Comparison of ENCODE assay signal across 10 mouse cellular contexts in the genomic region with DNA sequence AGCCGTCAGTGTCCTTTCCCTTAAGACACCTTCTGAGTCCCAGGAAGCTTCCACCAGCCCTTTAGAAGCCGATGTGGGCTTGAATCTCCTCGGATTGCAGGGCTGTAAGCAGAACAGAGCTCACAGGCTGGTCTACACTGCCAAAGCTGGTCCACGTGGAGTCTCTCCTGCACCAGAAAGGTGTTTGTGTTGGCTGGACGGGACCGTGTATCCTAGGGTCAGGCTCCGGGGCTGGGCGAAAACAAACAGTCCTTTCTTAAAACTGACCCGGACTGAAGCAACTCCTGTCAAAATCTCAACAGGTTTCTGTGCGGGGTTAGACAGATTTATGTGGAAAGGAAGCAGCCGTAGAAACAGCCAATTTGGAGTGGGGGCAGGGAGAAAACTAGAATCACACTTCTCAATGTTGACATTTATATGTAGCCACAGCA. TPM values are rescaled to one million over a fixed set of nuclear protein-coding genes. Genes with fewer than 3 reads are reported as not detected.
DNase-seq lines count a peak whose midpoint lies in the region; ATAC-seq and TF ChIP-seq lines count a peak whose summit lies in the region.
"Had no signal": no experiment of that assay in that cellular context is flagged by ENCODE, and none has a peak within 500 bp of the region (broad histone marks: within the 10 kb centered on the region; RNA-seq: fewer than 3 reads in every experiment).

No protein-coding gene starts in this region.

- H3K4me3 ChIP-seq in heart, embryonic 13.5 days: no peak overlapping the region
- no peak overlapping the region for H3K4me3 ChIP-seq in heart, embryonic 12.5 days
- peak overlapping the region; percentile 51 for H3K4me3 ChIP-seq in E14TG2a.4 (replicated peaks; ENCODE audit: low read length)
- H3K4me3 ChIP-seq in kidney, embryonic 15.5 days (replicated peaks): no peak overlapping the region
- H3K4me3 ChIP-seq in lung, postnatal 0 days (ENCODE audit: low read depth, low read length): no peak overlapping the region; the same call in 1 of the 2 replicates
- no peak overlapping the region for H3K4me3 ChIP-seq in midbrain, postnatal 0 days (ENCODE audit: low read depth, low read length)
- H3K4me3 ChIP-seq: hindbrain, embryonic 15.5 days; midbrain, embryonic 15.5 days had no signal

- H3K27ac ChIP-seq in heart, embryonic 13.5 days (replicated peaks): peak overlapping the region; percentile 39
- H3K27ac ChIP-seq in heart, embryonic 12.5 days (ENCODE audit: poor library complexity, severe bottlenecking): no peak overlapping the region
- H3K27ac ChIP-seq in kidney, embryonic 15.5 days: peak overlapping the region; percentile 67
- H3K27ac ChIP-seq in lung, postnatal 0 days (ENCODE audit: low read length): peak overlapping the region; percentile 74
- no peak overlapping the region for H3K27ac ChIP-seq in midbrain, postnatal 0 days (ENCODE audit: low read depth, low read length)
- H3K27ac ChIP-seq: hindbrain, embryonic 15.5 days; midbrain, embryonic 15.5 days had no signal

- peak; percentile 34 for DNase-seq in lung, postnatal 0 days (ENCODE audit: low spot score)
- no peak for DNase-seq in midbrain, postnatal 0 days (ENCODE audit: low spot score)
- no peak for DNase-seq in urinary bladder, postnatal 36 days (ENCODE audit: low spot score in 2 of 2)

- no peaks in the 10 kb centered on the region for H3K27me3 ChIP-seq in heart, embryonic 13.5 days (replicated peaks)
- H3K27me3 ChIP-seq in heart, embryonic 12.5 days (replicated peaks): no peaks in the 10 kb centered on the region
- H3K27me3 ChIP-seq in E14TG2a.4 (ENCODE audit: insufficient read depth, low read length): peaks cover 3% of the 10 kb centered on the region; the same call in 1 of the 2 replicates
- H3K27me3 ChIP-seq in kidney, embryonic 15.5 days: peaks cover 4% of the 10 kb centered on the region; the same call in 1 of the 2 replicates
- no peaks in the 10 kb centered on the region for H3K27me3 ChIP-seq in lung, postnatal 0 days (replicated peaks; ENCODE audit: insufficient read depth, low read length)
- H3K27me3 ChIP-seq in midbrain, postnatal 0 days (ENCODE audit: insufficient read depth, low read length): no peaks in the 10 kb centered on the region
- H3K27me3 ChIP-seq: hindbrain, embryonic 15.5 days; midbrain, embryonic 15.5 days had no signal

- no peak for ATAC-seq in heart, embryonic 13.5 days (ENCODE audit: extremely low read depth, insufficient number of reproducible peaks, low FRiP score, low TSS enrichment)
- ATAC-seq in heart, embryonic 12.5 days (ENCODE audit: insufficient number of reproducible peaks, low FRiP score): no peak
- no peak for ATAC-seq in kidney, embryonic 15.5 days (replicated peaks; ENCODE audit: low FRiP score)
- no peak for ATAC-seq in lung, postnatal 0 days
- no peak for ATAC-seq in midbrain, postnatal 0 days (ENCODE audit: low FRiP score)
- no peak for ATAC-seq in cerebellum, adult (ENCODE audit: insufficient number of reproducible peaks, low FRiP score, low TSS enrichment)
- ATAC-seq: midbrain, embryonic 15.5 days had no signal

- H3K4me2 ChIP-seq in heart, embryonic 13.5 days: peak overlapping the region; percentile 28
- no peak overlapping the region for H3K4me2 ChIP-seq in heart, embryonic 12.5 days
- peak overlapping the region; percentile 39 for H3K4me2 ChIP-seq in kidney, embryonic 15.5 days
- H3K4me2 ChIP-seq in lung, postnatal 0 days (replicated peaks; ENCODE audit: low read depth, low read length): peak overlapping the region; percentile 27; the same call in 1 of the 2 replicates
- H3K4me2 ChIP-seq in midbrain, postnatal 0 days (ENCODE audit: low read depth, low read length, poor library complexity, severe bottlenecking): no peak overlapping the region
- H3K4me2 ChIP-seq: hindbrain, embryonic 15.5 days; midbrain, embryonic 15.5 days had no signal

- H3K4me1 ChIP-seq in heart, embryonic 13.5 days: peaks cover 22% of the 10 kb centered on the region
- H3K4me1 ChIP-seq in heart, embryonic 12.5 days (replicated peaks): peaks cover 27% of the 10 kb centered on the region
- H3K4me1 ChIP-seq in E14TG2a.4 (replicated peaks; ENCODE audit: low read depth, low read length): peaks cover 37% of the 10 kb centered on the region
- H3K4me1 ChIP-seq in kidney, embryonic 15.5 days: peaks cover 13% of the 10 kb centered on the region; the same call in 1 of the 2 replicates
- no peaks in the 10 kb centered on the region; the same call in 1 of the 2 replicates for H3K4me1 ChIP-seq in lung, postnatal 0 days (ENCODE audit: insufficient read depth, low read depth, low read length)
- no peaks in the 10 kb centered on the region for H3K4me1 ChIP-seq in midbrain, postnatal 0 days (ENCODE audit: insufficient read depth, low read length)

- no peaks in the 10 kb centered on the region for H3K36me3 ChIP-seq in heart, embryonic 13.5 days
- H3K36me3 ChIP-seq in heart, embryonic 12.5 days: no peaks in the 10 kb centered on the region
- no peaks in the 10 kb centered on the region for H3K36me3 ChIP-seq in E14TG2a.4 (ENCODE audit: insufficient read depth, low read length)
- H3K36me3 ChIP-seq in kidney, embryonic 15.5 days: no peaks in the 10 kb centered on the region
- no peaks in the 10 kb centered on the region for H3K36me3 ChIP-seq in lung, postnatal 0 days (ENCODE audit: insufficient read depth, low read length)
- H3K36me3 ChIP-seq in midbrain, postnatal 0 days (ENCODE audit: insufficient read depth, low read length): no peaks in the 10 kb centered on the region
- H3K36me3 ChIP-seq: hindbrain, embryonic 15.5 days; midbrain, embryonic 15.5 days had no signal

- H3K9me3 ChIP-seq in heart, embryonic 13.5 days: no peaks in the 10 kb centered on the region
- no peaks in the 10 kb centered on the region for H3K9me3 ChIP-seq in heart, embryonic 12.5 days (replicated peaks)
- no peaks in the 10 kb centered on the region for H3K9me3 ChIP-seq in E14TG2a.4 (ENCODE audit: low read length)
- no peaks in the 10 kb centered on the region for H3K9me3 ChIP-seq in kidney, embryonic 15.5 days (replicated peaks)
- no peaks in the 10 kb centered on the region for H3K9me3 ChIP-seq in lung, postnatal 0 days (ENCODE audit: low read length)
- no peaks in the 10 kb centered on the region for H3K9me3 ChIP-seq in midbrain, postnatal 0 days (ENCODE audit: low read length)
- H3K9me3 ChIP-seq: hindbrain, embryonic 15.5 days; midbrain, embryonic 15.5 days had no signal

- TF ChIP-seq EP300 in lung, postnatal 0 days (IDR thresholded peaks at IDR 0.05): no peak

- TF ChIP-seq CTCF in E14TG2a.4 (conservative IDR thresholded peaks at IDR 0.05; ENCODE audit: low read length): no peak
- no peak for TF ChIP-seq CTCF in lung, postnatal 0 days (IDR thresholded peaks at IDR 0.05)
- no peak for TF ChIP-seq CTCF in midbrain, postnatal 0 days (IDR thresholded peaks at IDR 0.05)

- H3K9ac ChIP-seq in heart, embryonic 13.5 days: 0 out of 2 replicates have a peak overlapping the region, but pooled peaks have one; percentile 37
- no peak overlapping the region for H3K9ac ChIP-seq in heart, embryonic 12.5 days
- H3K9ac ChIP-seq in kidney, embryonic 15.5 days: no peak overlapping the region
- H3K9ac ChIP-seq in lung, postnatal 0 days (replicated peaks; ENCODE audit: low read depth): no peak overlapping the region
- no peak overlapping the region for H3K9ac ChIP-seq in midbrain, postnatal 0 days (replicated peaks; ENCODE audit: low read length, poor library complexity, severe bottlenecking)
- H3K9ac ChIP-seq: hindbrain, embryonic 15.5 days; midbrain, embryonic 15.5 days had no signal

- 50% methylated on average over 11 of the region's 11 CpGs for WGBS in heart, embryonic 13.5 days
- WGBS in heart, embryonic 12.5 days: 55% methylated on average over 11 of the region's 11 CpGs
- WGBS in kidney, embryonic 15.5 days: 19% methylated on average over 11 of the region's 11 CpGs
- WGBS in lung, postnatal 0 days: 18% methylated on average over 11 of the region's 11 CpGs
- WGBS in midbrain, postnatal 0 days: 81% methylated on average over 11 of the region's 11 CpGs

RNA-seq across cellular contexts. Expression of gene Lrrc8d, which starts 48.2 kb away (rescaled TPM):
- 7.6 and 9.0 TPM in 2 replicates for polyA plus RNA-seq in heart, embryonic 13.5 days (2015; fragmentation: Nextera tagmentation; extraction: Ambion mirVana)
- 10.5 and 10.7 TPM in 2 replicates for polyA plus RNA-seq in heart, embryonic 12.5 days (2016; fragmentation: Nextera tagmentation; extraction: Ambion mirVana)
- 30.0 and 32.2 TPM in 2 replicates for polyA plus RNA-seq in kidney, embryonic 15.5 days (2015; fragmentation: Nextera tagmentation; extraction: Ambion mirVana)
- 20.5 and 23.2 TPM in 2 replicates for polyA plus RNA-seq in lung, postnatal 0 days (2015; fragmentation: Nextera tagmentation; extraction: Ambion mirVana)
- total RNA-seq in midbrain, postnatal 0 days (2014; rRNA removed): 18.5 and 19.1 TPM in 2 replicates
- polyA plus RNA-seq in midbrain, postnatal 0 days (2015; fragmentation: Nextera tagmentation; extraction: Ambion mirVana): 30.1 and 30.4 TPM in 2 replicates

Comparison
In these comparisons a context has a peak if more than half of its experiments do, and no peak if none do; other contexts are left out.
1. H3K27ac ChIP-seq: peak in heart, embryonic 13.5 days (single experiment), kidney, embryonic 15.5 days (single experiment) and lung, postnatal 0 days (single experiment); none in heart, embryonic 12.5 days (single experiment) and midbrain, postnatal 0 days (single experiment).
2. H3K4me2 ChIP-seq: peak in heart, embryonic 13.5 days (single experiment), kidney, embryonic 15.5 days (single experiment) and lung, postnatal 0 days (single experiment); none in heart, embryonic 12.5 days (single experiment) and midbrain, postnatal 0 days (single experiment).